Mouse (Mus musculus) lung, embryonic 14.5 days (tissue): ENCODE results near the gene Col15a1. TPM values are rescaled to one million over a fixed set of nuclear protein-coding genes. Genes with fewer than 3 reads are reported as not detected.

Experiments used
- ATAC-seq: fragments of 200-750 bp; cut with Nextera tagmentation; 2 replicates; pipeline ENCODE4 v1.8.0; 2017; ENCODE audit warnings: mild to moderate bottlenecking, moderate TSS enrichment, moderate library complexity; ENCODE audit not compliant: insufficient read depth
- DNase-seq: peaks from one replicate; pipeline ENCODE4 v3.0.0-alpha.2; 2015
- H3K27ac ChIP-seq: fragments of 300-500 bp; sonication (generic); 2 replicates; pipeline ENCODE4 v1.5.1; 2014; ENCODE audit warnings: low read depth, mild to moderate bottlenecking, moderate library complexity
- H3K27me3 ChIP-seq: fragments of 300-500 bp; sonication (generic); 2 replicates; pipeline ENCODE4 v1.6.1; 2014; ENCODE audit warnings: low read length, control low read depth; ENCODE audit not compliant: insufficient read depth
- H3K36me3 ChIP-seq: fragments of 300-500 bp; sonication (generic); 2 replicates; pipeline ENCODE4 v1.6.1; 2014; ENCODE audit warnings: control low read depth; ENCODE audit not compliant: insufficient read depth
- H3K4me1 ChIP-seq: fragments of 300-500 bp; sonication (generic); 2 replicates; pipeline ENCODE4 v1.6.1; 2014; ENCODE audit warnings: antibody characterized with exemption, control low read depth; ENCODE audit not compliant: insufficient read depth
- H3K4me2 ChIP-seq: fragments of 300-500 bp; sonication (generic); 2 replicates; pipeline ENCODE4 v1.6.1; 2014; ENCODE audit warnings: mild to moderate bottlenecking
- H3K4me3 ChIP-seq: fragments of 300-500 bp; sonication (generic); 2 replicates; pipeline ENCODE4 v1.5.1; 2014; ENCODE audit warnings: low read depth, low read length
- H3K9ac ChIP-seq: fragments of 300-500 bp; sonication (generic); 2 replicates; pipeline ENCODE4 v1.6.1; 2014
- H3K9me3 ChIP-seq: fragments of 300-500 bp; sonication (generic); 2 replicates; pipeline ENCODE4 v1.6.1; 2016; ENCODE audit warnings: low read depth, low read length, control low read depth
- CTCF ChIP-seq: IDR thresholded peaks from 2 replicates; pipeline ENCODE4 v1.5.1; 2016; ENCODE audit warnings: antibody characterized with exemption, low read depth
- WGBS: fragments of 180-500 bp; shearing (Covaris S2); extraction: QIAGEN DNeasy Blood & Tissue Kit; methylation state at CpG from one replicate; pipeline ENCODE4 v1.1.7; 2014; 5-methylcytosine and 5-hydroxymethylcytosine counted together
- polyA plus RNA-seq: library from polyadenylated mRNA; unstranded; fragments of >200 nt; fragmentation: Nextera tagmentation; extraction: Ambion mirVana; gene quantifications from 2 replicates; pipeline ENCODE4 v1.2.1, GENCODE M21; 2014

The Col15a1 gene
- polyA plus RNA-seq, 1 experiment from 2014 or later, result 22.1 TPM

- Histone ChIP-seq H3K27me3 (no peaks in the 10 kb centered on the region), H3K9me3 (no peaks in the 10 kb centered on the region), H3K4me2 (peak overlapping the region; percentile 90), H3K9ac (peak overlapping the region; percentile 86; the same call in 1 of the 2 replicates), H3K4me3 (peak overlapping the region; percentile 92), H3K4me1 (peaks cover 12% of the 10 kb centered on the region; the same call in 1 of the 2 replicates), H3K27ac (no peak overlapping the region), H3K36me3 (no peaks in the 10 kb centered on the region)
- DNase-seq (no peak), ATAC-seq (no peak)
- WGBS, result 28% methylated on average over 3 of the region's 3 CpGs
- no peak for TF ChIP-seq CTCF
Observed at GRCm38 (mm10) chr4:47354304-47354703, 146.3 kb downstream of the Col15a1 start.

DNA sequence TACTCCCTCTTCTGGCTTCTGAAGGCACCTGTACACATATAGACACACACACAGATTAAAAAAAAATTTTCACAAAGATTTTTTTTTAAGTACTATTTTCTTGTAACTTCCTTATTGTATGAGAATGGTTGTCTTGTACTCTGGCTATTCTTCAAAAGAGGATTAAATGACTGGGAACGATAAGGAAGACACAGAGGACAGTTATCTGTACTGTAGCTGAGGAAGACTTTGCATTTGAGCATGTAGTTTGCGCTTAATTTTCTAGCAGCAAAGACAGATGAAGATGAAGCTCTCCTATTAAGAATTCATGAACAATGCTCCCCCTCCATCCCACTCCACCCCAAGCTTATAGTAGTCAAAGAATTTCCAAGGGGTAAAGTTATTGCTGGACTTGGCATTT is 154.7 kb downstream of the Col15a1 start:
- no peak overlapping the region for H3K9ac ChIP-seq
- no peak overlapping the region for H3K27ac ChIP-seq
- no peak for ATAC-seq
- no peak overlapping the region for H3K4me3 ChIP-seq
- H3K36me3 ChIP-seq, result no peaks in the 10 kb centered on the region
- no peak overlapping the region for H3K4me2 ChIP-seq
- no peaks in the 10 kb centered on the region for H3K9me3 ChIP-seq
- TF ChIP-seq CTCF, result no peak
- peaks cover 3% of the 10 kb centered on the region; the same call in 1 of the 2 replicates for H3K4me1 ChIP-seq
- WGBS, result 86% methylated on average over 2 of the region's 2 CpGs
- no peaks in the 10 kb centered on the region for H3K27me3 ChIP-seq
- no peak for DNase-seq

Other genes starting within 250 kb of the Col15a1 start
- gene Gabbr2, start 216.3 kb upstream of the Col15a1 start, polyA plus RNA-seq, result 0.07 TPM in 1 of 2 replicates, not detected in the other
- 3.1 and 4.8 TPM in 2 replicates for gene Anks6, start 150.7 kb upstream of the Col15a1 start, polyA plus RNA-seq
- 5.1 and 6.4 TPM in 2 replicates for gene Galnt12, start 116.3 kb upstream of the Col15a1 start, polyA plus RNA-seq
- gene Tgfbr1, start 145.1 kb downstream of the Col15a1 start, polyA plus RNA-seq, result 36.6 and 38.4 TPM in 2 replicates